Mouse (Mus musculus) liver, embryonic 13.5 days (tissue): ENCODE data around the gene Prrt1. TPM values are rescaled to one million over a fixed set of nuclear protein-coding genes. Genes with fewer than 3 reads are reported as not detected.

Source experiments
- ATAC-seq: fragments of 200-750 bp; cut with Nextera tagmentation; 2 replicates; pipeline ENCODE4 v1.8.0; 2017; ENCODE audit warnings: low read depth, mild to moderate bottlenecking, moderate number of reproducible peaks, moderate library complexity
- DNase-seq: peaks from one replicate; pipeline ENCODE4 v3.0.0; 2022
- H3K27ac ChIP-seq: fragments of 300-500 bp; sonication (generic); 2 replicates; pipeline ENCODE4 v1.5.1; 2015; ENCODE audit warnings: moderate library complexity, mild to moderate bottlenecking, inconsistent platforms
- H3K27me3 ChIP-seq: fragments of 300-500 bp; sonication (generic); 2 replicates; pipeline ENCODE4 v1.6.1; 2015; ENCODE audit warnings: mild to moderate bottlenecking, inconsistent platforms
- H3K36me3 ChIP-seq: fragments of 300-500 bp; sonication (generic); 2 replicates; pipeline ENCODE4 v1.6.1; 2015; ENCODE audit warnings: mild to moderate bottlenecking, inconsistent platforms
- H3K4me1 ChIP-seq: fragments of 300-500 bp; sonication (generic); replicated peaks from 2 replicates; pipeline ENCODE4 v1.6.1; 2015; ENCODE audit warnings: inconsistent platforms
- H3K4me2 ChIP-seq: fragments of 300-500 bp; sonication (generic); 2 replicates; pipeline ENCODE4 v1.6.1; 2015; ENCODE audit warnings: inconsistent platforms, mild to moderate bottlenecking, moderate library complexity
- H3K4me3 ChIP-seq: fragments of 300-500 bp; sonication (generic); replicated peaks from 2 replicates; pipeline ENCODE4 v1.5.1; 2015; ENCODE audit warnings: mild to moderate bottlenecking, inconsistent platforms
- H3K9ac ChIP-seq: fragments of 300-500 bp; sonication (generic); 2 replicates; pipeline ENCODE4 v1.6.1; 2015; ENCODE audit warnings: mild to moderate bottlenecking, inconsistent platforms
- H3K9me3 ChIP-seq: fragments of 300-500 bp; sonication (generic); replicated peaks from 2 replicates; pipeline ENCODE4 v1.6.1; 2016; ENCODE audit warnings: inconsistent platforms
- WGBS: fragments of 180-500 bp; shearing (Covaris S2); methylation state at CpG from one replicate; pipeline ENCODE4 v1.1.7; 2015; ENCODE audit not compliant: insufficient replicate concordance; 5-methylcytosine and 5-hydroxymethylcytosine counted together
- polyA plus RNA-seq: library from polyadenylated mRNA; unstranded; fragments of >200 nt; fragmentation: Nextera tagmentation; extraction: Ambion mirVana; gene quantifications from 2 replicates; pipeline ENCODE4 v1.2.1, GENCODE M21; 2015

Gene Prrt1
- polyA plus RNA-seq, 1 experiment from 2014 or later: 0.05 TPM

DNA sequence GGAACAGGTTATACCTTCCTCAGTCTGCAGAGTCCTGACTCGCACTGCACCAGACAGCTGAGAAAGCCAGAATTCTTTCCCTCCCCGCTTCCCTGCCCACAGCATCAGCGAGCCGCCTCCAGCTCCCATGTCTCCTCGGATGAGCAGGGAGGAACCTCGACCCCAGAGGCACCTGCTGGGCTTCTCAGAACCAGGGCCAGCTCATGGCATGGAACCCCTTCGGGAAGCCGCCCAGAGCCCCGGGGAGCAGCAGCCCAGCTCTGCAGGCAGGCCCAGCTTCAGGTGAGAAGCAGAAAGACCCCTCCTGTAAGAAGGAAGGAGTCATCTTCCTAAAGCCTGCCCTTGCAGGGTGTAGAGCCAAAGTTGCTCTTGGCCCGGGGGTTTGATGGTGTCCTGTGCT lies 23.2 kb downstream of the Prrt1 start:
- WGBS: 76% methylated on average over 10 of the region's 10 CpGs
- Histone ChIP-seq H3K4me3 (no peak overlapping the region), H3K9me3 (no peaks in the 10 kb centered on the region), H3K4me2 (no peak overlapping the region), H3K4me1 (peaks cover 32% of the 10 kb centered on the region), H3K9ac (no peak overlapping the region), H3K27ac (no peak overlapping the region), H3K36me3 (peaks cover 54% of the 10 kb centered on the region), H3K27me3 (peaks cover 5% of the 10 kb centered on the region; the same call in 1 of the 2 replicates)
- ATAC-seq (no peak), DNase-seq (no peak)

GRCm38 (mm10) chr17:34652985-34653384 lies 23.7 kb downstream of the Prrt1 start:
- Histone ChIP-seq H3K4me3 (no peak overlapping the region), H3K4me2 (no peak overlapping the region), H3K4me1 (peaks cover 27% of the 10 kb centered on the region), H3K9me3 (no peaks in the 10 kb centered on the region), H3K27ac (no peak overlapping the region), H3K27me3 (peaks cover 5% of the 10 kb centered on the region; the same call in 1 of the 2 replicates), H3K36me3 (peaks cover 54% of the 10 kb centered on the region), H3K9ac (no peak overlapping the region)
- 78% methylated on average over 8 of the region's 8 CpGs for WGBS
- DNase-seq (no peak), ATAC-seq (no peak)

DNA sequence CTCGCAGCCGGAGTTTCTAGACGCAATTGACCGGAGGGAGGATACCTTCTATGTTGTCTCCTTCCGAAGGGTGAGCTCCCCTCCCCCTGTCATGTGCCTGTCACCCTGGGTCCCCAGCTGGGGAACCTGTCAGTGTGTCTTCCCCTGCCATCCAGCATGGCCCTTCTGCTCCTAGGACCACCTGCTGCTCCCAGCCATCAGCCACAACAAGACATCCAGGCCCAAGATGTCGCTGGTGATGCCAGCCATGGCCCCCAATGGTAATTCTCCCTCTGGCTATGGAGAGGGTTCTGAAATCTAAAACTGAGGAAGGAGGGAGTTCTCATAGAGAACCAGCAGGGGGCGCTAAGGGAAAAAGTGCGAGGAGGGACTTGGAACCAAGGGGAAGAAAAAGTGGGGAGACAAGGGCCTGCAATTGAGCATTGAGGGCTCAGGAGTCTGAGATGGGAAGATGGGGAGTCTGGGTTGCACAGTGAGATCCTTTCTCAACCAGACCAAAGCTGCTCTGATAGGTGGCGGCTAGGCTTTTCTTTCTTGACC lies 24.5 kb downstream of the Prrt1 start:
- no peak for DNase-seq
- Histone ChIP-seq H3K27ac (no peak overlapping the region), H3K4me3 (no peak overlapping the region), H3K4me1 (peaks cover 20% of the 10 kb centered on the region), H3K9me3 (no peaks in the 10 kb centered on the region), H3K9ac (no peak overlapping the region), H3K36me3 (peaks cover 52% of the 10 kb centered on the region), H3K4me2 (no peak overlapping the region), H3K27me3 (peaks cover 10% of the 10 kb centered on the region)
- ATAC-seq: no peak
- 55% methylated on average over 9 of the region's 9 CpGs for WGBS

DNA sequence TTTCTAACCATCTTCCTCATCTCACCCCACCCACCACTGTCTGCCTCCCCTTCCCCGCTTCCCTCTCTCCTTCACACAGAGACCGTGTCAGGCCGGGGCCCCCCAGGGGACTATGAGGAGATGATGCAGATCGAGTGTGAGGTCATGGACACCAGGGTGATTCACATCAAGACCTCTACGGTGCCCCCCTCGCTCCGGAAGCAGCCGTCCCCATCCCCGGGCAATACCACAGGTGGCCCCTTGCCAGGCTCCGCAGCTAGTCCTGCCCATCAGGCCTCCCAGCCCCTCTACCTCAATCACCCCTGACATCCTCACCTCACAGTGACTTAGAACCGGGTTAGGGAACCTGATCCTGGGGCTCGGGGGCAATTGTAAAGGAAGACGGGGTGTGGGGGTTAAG lies 25.1 kb downstream of the Prrt1 start:
- WGBS: 83% methylated on average over 13 of the region's 13 CpGs
- H3K9me3 ChIP-seq: no peaks in the 10 kb centered on the region
- no peak overlapping the region for H3K4me2 ChIP-seq
- H3K9ac ChIP-seq: no peak overlapping the region
- no peak overlapping the region for H3K27ac ChIP-seq
- H3K36me3 ChIP-seq: peaks cover 46% of the 10 kb centered on the region
- no peak for DNase-seq
- no peak for ATAC-seq
- H3K4me1 ChIP-seq: peaks cover 17% of the 10 kb centered on the region
- H3K27me3 ChIP-seq: peaks cover 16% of the 10 kb centered on the region
- H3K4me3 ChIP-seq: no peak overlapping the region

DNA sequence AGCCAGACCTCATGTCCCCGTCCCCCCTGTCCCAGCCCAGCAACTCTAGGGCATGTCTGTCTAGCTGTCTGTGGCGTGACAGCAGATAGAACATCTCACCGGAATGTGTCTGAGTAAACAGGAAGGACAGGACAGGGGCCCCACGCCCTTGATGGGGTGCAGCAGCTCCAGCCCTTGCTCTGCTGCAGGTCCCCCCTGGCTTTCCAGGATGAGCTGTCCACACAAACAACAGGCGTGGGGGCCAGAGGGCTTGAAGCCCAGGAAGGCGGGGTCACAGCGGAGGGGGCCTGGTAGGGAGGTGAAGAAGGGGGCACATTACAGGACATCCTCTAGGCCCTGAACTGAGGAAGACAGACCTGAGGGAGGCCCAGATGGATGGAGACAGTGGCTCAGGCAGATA lies 25.8 kb downstream of the Prrt1 start:
- no peak overlapping the region for H3K9ac ChIP-seq
- ATAC-seq: no peak; the same call in 1 of the 2 replicates
- no peaks in the 10 kb centered on the region for H3K9me3 ChIP-seq
- H3K4me3 ChIP-seq: no peak overlapping the region
- H3K4me2 ChIP-seq: no peak overlapping the region
- WGBS: 51% methylated on average over 7 of the region's 7 CpGs
- peaks cover 39% of the 10 kb centered on the region for H3K36me3 ChIP-seq
- peaks cover 16% of the 10 kb centered on the region for H3K4me1 ChIP-seq
- H3K27ac ChIP-seq: no peak overlapping the region
- peaks cover 23% of the 10 kb centered on the region for H3K27me3 ChIP-seq
- DNase-seq: no peak

GRCm38 (mm10) chr17:34655581-34655991 lies 26.3 kb downstream of the Prrt1 start:
- no peak for DNase-seq
- H3K4me1 ChIP-seq: peaks cover 20% of the 10 kb centered on the region
- no peak overlapping the region for H3K4me2 ChIP-seq
- H3K36me3 ChIP-seq: peaks cover 35% of the 10 kb centered on the region
- no peak overlapping the region for H3K27ac ChIP-seq
- ATAC-seq: peak; percentile 41
- 49% methylated on average over 4 of the region's 4 CpGs for WGBS
- no peaks in the 10 kb centered on the region for H3K9me3 ChIP-seq
- no peak overlapping the region for H3K9ac ChIP-seq
- H3K27me3 ChIP-seq: peaks cover 28% of the 10 kb centered on the region
- no peak overlapping the region for H3K4me3 ChIP-seq

GRCm38 (mm10) chr17:34656666-34657065 lies 27.3 kb downstream of the Prrt1 start:
- DNase-seq (no peak), ATAC-seq (no peak)
- Histone ChIP-seq H3K4me1 (peaks cover 31% of the 10 kb centered on the region), H3K27ac (no peak overlapping the region), H3K36me3 (peaks cover 24% of the 10 kb centered on the region), H3K9me3 (no peaks in the 10 kb centered on the region), H3K4me3 (no peak overlapping the region), H3K27me3 (peaks cover 38% of the 10 kb centered on the region), H3K4me2 (no peak overlapping the region), H3K9ac (no peak overlapping the region)
- WGBS: 55% methylated on average over 8 of the region's 8 CpGs

GRCm38 (mm10) chr17:34657271-34657670 lies 27.9 kb downstream of the Prrt1 start:
- Histone ChIP-seq H3K27me3 (peaks cover 39% of the 10 kb centered on the region), H3K9me3 (no peaks in the 10 kb centered on the region), H3K9ac (no peak overlapping the region), H3K4me2 (no peak overlapping the region), H3K4me1 (peaks cover 31% of the 10 kb centered on the region), H3K27ac (no peak overlapping the region), H3K36me3 (peaks cover 21% of the 10 kb centered on the region), H3K4me3 (no peak overlapping the region)
- 20% methylated on average over 2 of the region's 2 CpGs for WGBS
- no peak for DNase-seq
- no peak for ATAC-seq

GRCm38 (mm10) chr17:34658145-34658544 lies 28.8 kb downstream of the Prrt1 start:
- Histone ChIP-seq H3K9me3 (no peaks in the 10 kb centered on the region), H3K27me3 (peaks cover 47% of the 10 kb centered on the region), H3K4me1 (peaks cover 31% of the 10 kb centered on the region), H3K4me3 (no peak overlapping the region), H3K4me2 (no peak overlapping the region), H3K36me3 (peaks cover 13% of the 10 kb centered on the region), H3K9ac (no peak overlapping the region), H3K27ac (no peak overlapping the region)
- ATAC-seq (no peak), DNase-seq (no peak)
- WGBS: 20% methylated on average over 2 of the region's 2 CpGs

- Histone ChIP-seq H3K27ac (no peak overlapping the region), H3K27me3 (peaks cover 52% of the 10 kb centered on the region), H3K9ac (no peak overlapping the region), H3K4me1 (peaks cover 31% of the 10 kb centered on the region), H3K4me3 (no peak overlapping the region), H3K36me3 (peaks cover 9% of the 10 kb centered on the region), H3K4me2 (no peak overlapping the region), H3K9me3 (no peaks in the 10 kb centered on the region)
- ATAC-seq (no peak), DNase-seq (no peak)
- 59% methylated on average over 3 of the region's 3 CpGs for WGBS
Observed at GRCm38 (mm10) chr17:34658591-34658990, 29.3 kb downstream of the Prrt1 start.

DNA sequence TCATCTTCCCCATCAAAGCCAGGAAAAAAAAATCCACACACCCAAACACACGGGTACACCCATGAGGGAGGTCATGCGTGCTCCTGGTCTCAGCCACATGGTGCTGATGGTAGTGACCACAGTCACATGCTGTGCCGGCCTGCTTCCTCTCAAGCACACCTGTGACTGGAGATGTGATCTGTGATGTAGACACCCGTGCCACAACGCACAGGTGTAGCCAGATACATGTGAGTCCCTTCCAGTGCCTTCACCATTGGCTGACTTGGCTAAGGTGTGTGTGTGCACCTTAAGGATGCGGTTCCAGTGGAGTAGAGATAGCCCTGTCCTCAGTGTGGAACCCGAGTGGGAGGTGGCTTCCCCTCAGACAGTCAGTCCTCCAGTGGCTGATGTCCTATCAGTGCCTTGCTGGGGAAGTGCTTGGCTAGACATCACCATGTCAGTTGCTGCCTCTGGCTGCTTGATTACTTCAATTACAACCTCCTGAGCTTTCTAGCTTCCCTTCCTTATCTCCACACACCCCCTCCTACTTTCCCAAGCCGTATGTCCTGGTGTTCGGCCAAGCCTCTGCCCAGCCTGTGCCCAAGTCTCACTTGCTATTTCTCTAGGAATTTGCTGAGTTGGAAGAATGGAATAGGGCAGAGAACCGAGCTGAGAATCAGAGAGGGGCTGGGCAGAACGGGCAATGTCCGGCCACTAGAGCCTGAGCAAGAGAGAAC lies 30.0 kb downstream of the Prrt1 start:
- H3K27me3 ChIP-seq: peaks cover 54% of the 10 kb centered on the region
- no peak overlapping the region for H3K4me3 ChIP-seq
- no peaks in the 10 kb centered on the region for H3K9me3 ChIP-seq
- H3K27ac ChIP-seq: no peak overlapping the region
- no peak overlapping the region for H3K9ac ChIP-seq
- H3K36me3 ChIP-seq: peaks cover 5% of the 10 kb centered on the region; the same call in 1 of the 2 replicates
- WGBS: 37% methylated on average over 12 of the region's 12 CpGs
- DNase-seq: no peak
- H3K4me2 ChIP-seq: no peak overlapping the region
- peaks cover 29% of the 10 kb centered on the region for H3K4me1 ChIP-seq
- no peak for ATAC-seq

DNA sequence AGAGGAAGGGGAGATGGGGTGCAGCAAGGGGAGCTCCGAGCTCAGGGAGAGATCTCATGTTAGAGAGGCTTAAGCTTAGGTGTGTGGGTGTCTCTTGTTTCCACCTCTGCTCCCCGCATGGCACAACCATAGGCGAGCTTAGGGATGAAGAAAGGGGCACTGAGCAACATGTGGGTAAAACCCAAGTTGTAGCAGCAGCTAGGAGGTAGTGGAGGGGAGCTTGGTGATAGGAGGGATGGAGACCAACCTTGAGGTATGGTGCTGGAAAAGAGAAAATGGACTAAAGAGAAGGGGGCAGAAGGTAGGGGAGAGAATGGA lies 30.5 kb downstream of the Prrt1 start:
- no peak overlapping the region for H3K9ac ChIP-seq
- DNase-seq: no peak
- ATAC-seq: no peak
- H3K4me1 ChIP-seq: peaks cover 24% of the 10 kb centered on the region
- H3K27ac ChIP-seq: no peak overlapping the region
- WGBS: 43% methylated on average over 3 of the region's 3 CpGs
- peaks cover 54% of the 10 kb centered on the region for H3K27me3 ChIP-seq
- H3K9me3 ChIP-seq: no peaks in the 10 kb centered on the region
- H3K4me3 ChIP-seq: no peak overlapping the region
- no peak overlapping the region for H3K4me2 ChIP-seq
- H3K36me3 ChIP-seq: no peaks in the 10 kb centered on the region
